Mouse (Mus musculus) cortical plate, adult 2 months (tissue): Measurements from ENCODE around the gene Fpgs.

Experiments used
- CTCF ChIP-seq: fragments of 200-500 bp; IDR thresholded peaks from 2 replicates; pipeline ENCODE4 v1.5.1; 2011; ENCODE audit warnings: mild to moderate bottlenecking, control low read depth, low read length; ENCODE audit not compliant: insufficient read depth; ENCODE audit errors: extremely low read depth
- POLR2A ChIP-seq: fragments of 200-500 bp; IDR thresholded peaks from 2 replicates; pipeline ENCODE4 v1.6.1; 2011; ENCODE audit warnings: mild to moderate bottlenecking, low read length, control low read depth; ENCODE audit not compliant: insufficient read depth; ENCODE audit errors: extremely low read depth

GRCm38 (mm10) chr2:32671147-32671546 is 32.8 kb downstream of the Fpgs start:
- TF ChIP-seq POLR2A (no peak), CTCF (no peak)
